Mouse (Mus musculus): Measurements from ENCODE around the gene Adcy2.

- TF ChIP-seq CTCF (conservative IDR thresholded peaks at IDR 0.05; ENCODE audit: low read length) (no peak), NANOG (IDR thresholded peaks at IDR 0.05; ENCODE audit: borderline replicate concordance, low read length) (no peak)
These were observed 234.7 kb downstream of the Adcy2 start for GRCm38 (mm10) chr13:68764614-68765013.
